Mouse (Mus musculus) neural tube, embryonic 13.5 days (tissue): ENCODE data around the gene Slc22a15. TPM values are rescaled to one million over a fixed set of nuclear protein-coding genes. Genes with fewer than 3 reads are reported as not detected.

Experiments used
- ATAC-seq: fragments of 200-750 bp; cut with Nextera tagmentation; 2 replicates; pipeline ENCODE4 v1.8.0; 2017; ENCODE audit warnings: low read depth, mild to moderate bottlenecking, moderate TSS enrichment, moderate library complexity
- H3K27ac ChIP-seq: fragments of 300-500 bp; sonication (generic); replicated peaks from 2 replicates; pipeline ENCODE4 v1.5.1; 2015; ENCODE audit warnings: moderate library complexity, mild to moderate bottlenecking, inconsistent platforms
- H3K27me3 ChIP-seq: fragments of 300-500 bp; sonication (generic); 2 replicates; pipeline ENCODE4 v1.6.1; 2015; ENCODE audit warnings: mild to moderate bottlenecking, inconsistent platforms
- H3K36me3 ChIP-seq: fragments of 300-500 bp; sonication (generic); 2 replicates; pipeline ENCODE4 v1.6.1; 2015; ENCODE audit warnings: mild to moderate bottlenecking, inconsistent platforms
- H3K4me1 ChIP-seq: fragments of 300-500 bp; sonication (generic); replicated peaks from 2 replicates; pipeline ENCODE4 v1.6.1; 2015; ENCODE audit warnings: inconsistent platforms
- H3K4me2 ChIP-seq: fragments of 300-500 bp; sonication (generic); 2 replicates; pipeline ENCODE4 v1.6.1; 2015; ENCODE audit warnings: inconsistent platforms, mild to moderate bottlenecking, moderate library complexity
- H3K4me3 ChIP-seq: fragments of 300-500 bp; sonication (generic); 2 replicates; pipeline ENCODE4 v1.5.1; 2015; ENCODE audit warnings: mild to moderate bottlenecking, inconsistent platforms
- H3K9ac ChIP-seq: fragments of 300-500 bp; sonication (generic); 2 replicates; pipeline ENCODE4 v1.6.1; 2015; ENCODE audit warnings: moderate library complexity, mild to moderate bottlenecking, inconsistent platforms
- H3K9me3 ChIP-seq: fragments of 300-500 bp; sonication (generic); 2 replicates; pipeline ENCODE4 v1.6.1; 2016; ENCODE audit warnings: inconsistent platforms
- WGBS: fragments of 180-500 bp; shearing (Covaris S2); methylation state at CpG from one replicate; pipeline ENCODE4 v1.1.7; 2015; 5-methylcytosine and 5-hydroxymethylcytosine counted together
- polyA plus RNA-seq: library from polyadenylated mRNA; unstranded; fragments of >200 nt; fragmentation: Nextera tagmentation; extraction: Ambion mirVana; gene quantifications from 2 replicates; pipeline ENCODE4 v1.2.1, GENCODE M21; 2015

Slc22a15 gene
- polyA plus RNA-seq, 1 experiment from 2014 or later = 8.8 TPM

- H3K27me3 ChIP-seq = no peaks in the 10 kb centered on the region
- no peak overlapping the region for H3K9ac ChIP-seq
- H3K9me3 ChIP-seq = no peaks in the 10 kb centered on the region
- WGBS = 86% methylated on average over 14 of the region's 14 CpGs
- ATAC-seq = no peak
- H3K4me2 ChIP-seq = no peak overlapping the region
- no peak overlapping the region for H3K4me3 ChIP-seq
- peaks cover 24% of the 10 kb centered on the region for H3K36me3 ChIP-seq
- peaks cover 45% of the 10 kb centered on the region for H3K4me1 ChIP-seq
- H3K27ac ChIP-seq = no peak overlapping the region
Measured at GRCm38 (mm10) chr3:101915048-101915801, 9.0 kb downstream of the Slc22a15 start.

- Histone ChIP-seq H3K27ac (no peak overlapping the region), H3K4me3 (no peak overlapping the region), H3K9ac (no peak overlapping the region), H3K27me3 (no peaks in the 10 kb centered on the region), H3K9me3 (no peaks in the 10 kb centered on the region), H3K4me1 (peaks cover 45% of the 10 kb centered on the region), H3K4me2 (no peak overlapping the region), H3K36me3 (peaks cover 24% of the 10 kb centered on the region)
- 89% methylated on average over 5 of the region's 5 CpGs for WGBS
- ATAC-seq = no peak
Measured at GRCm38 (mm10) chr3:101914266-101914665, 10.0 kb downstream of the Slc22a15 start.

- H3K36me3 ChIP-seq = peaks cover 34% of the 10 kb centered on the region
- no peaks in the 10 kb centered on the region for H3K27me3 ChIP-seq
- H3K9ac ChIP-seq = no peak overlapping the region
- peaks cover 28% of the 10 kb centered on the region for H3K4me1 ChIP-seq
- H3K27ac ChIP-seq = no peak overlapping the region
- H3K9me3 ChIP-seq = no peaks in the 10 kb centered on the region
- no peak overlapping the region for H3K4me2 ChIP-seq
- 80% methylated on average over 6 of the region's 6 CpGs for WGBS
- no peak overlapping the region for H3K4me3 ChIP-seq
- ATAC-seq = no peak
Measured at GRCm38 (mm10) chr3:101912041-101912440, 12.2 kb downstream of the Slc22a15 start.

GRCm38 (mm10) chr3:101907049-101907448, 17.2 kb downstream of the Slc22a15 start:
- ATAC-seq = no peak

GRCm38 (mm10) chr3:101904776-101905175, 19.5 kb downstream of the Slc22a15 start:
- Histone ChIP-seq H3K27ac (no peak overlapping the region), H3K4me3 (no peak overlapping the region), H3K9me3 (no peaks in the 10 kb centered on the region), H3K4me1 (peaks cover 26% of the 10 kb centered on the region), H3K27me3 (no peaks in the 10 kb centered on the region), H3K9ac (no peak overlapping the region), H3K4me2 (no peak overlapping the region), H3K36me3 (peaks cover 10% of the 10 kb centered on the region)
- no peak for ATAC-seq
- WGBS = 71% methylated on average over 7 of the region's 7 CpGs

More at GRCm38 (mm10) chr3:101907049-101907448, 17.2 kb downstream of the Slc22a15 start:
- no peak overlapping the region for H3K4me3 ChIP-seq
- 58% methylated on average over 2 of the region's 2 CpGs for WGBS
- peaks cover 10% of the 10 kb centered on the region for H3K36me3 ChIP-seq
- H3K27ac ChIP-seq = no peak overlapping the region
- H3K4me1 ChIP-seq = peaks cover 33% of the 10 kb centered on the region
- H3K9me3 ChIP-seq = no peaks in the 10 kb centered on the region
- H3K27me3 ChIP-seq = no peaks in the 10 kb centered on the region
- no peak overlapping the region for H3K4me2 ChIP-seq
- H3K9ac ChIP-seq = no peak overlapping the region

GRCm38 (mm10) chr3:101903091-101903490, 21.2 kb downstream of the Slc22a15 start:
- 67% methylated on average over 5 of the region's 5 CpGs for WGBS
- no peak for ATAC-seq
- no peaks in the 10 kb centered on the region for H3K9me3 ChIP-seq

GRCm38 (mm10) chr3:101902344-101902743, 21.9 kb downstream of the Slc22a15 start:
- no peaks in the 10 kb centered on the region for H3K27me3 ChIP-seq
- no peak overlapping the region for H3K4me2 ChIP-seq
- no peaks in the 10 kb centered on the region for H3K36me3 ChIP-seq
- H3K4me1 ChIP-seq = peaks cover 29% of the 10 kb centered on the region
- H3K9ac ChIP-seq = no peak overlapping the region
- ATAC-seq = no peak
- 75% methylated on average over 7 of the region's 7 CpGs for WGBS
- H3K9me3 ChIP-seq = no peaks in the 10 kb centered on the region
- no peak overlapping the region for H3K4me3 ChIP-seq
- H3K27ac ChIP-seq = no peak overlapping the region

More at GRCm38 (mm10) chr3:101903091-101903490, 21.2 kb downstream of the Slc22a15 start:
- Histone ChIP-seq H3K4me3 (no peak overlapping the region), H3K27me3 (no peaks in the 10 kb centered on the region), H3K9ac (no peak overlapping the region), H3K36me3 (no peaks in the 10 kb centered on the region), H3K4me1 (peaks cover 24% of the 10 kb centered on the region), H3K27ac (no peak overlapping the region), H3K4me2 (no peak overlapping the region)

- WGBS = 69% methylated on average over 15 of the region's 15 CpGs
- Histone ChIP-seq H3K36me3 (no peaks in the 10 kb centered on the region), H3K4me3 (no peak overlapping the region), H3K9ac (no peak overlapping the region), H3K27me3 (no peaks in the 10 kb centered on the region), H3K4me2 (no peak overlapping the region), H3K9me3 (no peaks in the 10 kb centered on the region), H3K27ac (peak overlapping the region; percentile 59), H3K4me1 (peaks cover 6% of the 10 kb centered on the region)
- no peak for ATAC-seq
Measured at GRCm38 (mm10) chr3:101897377-101897974, 26.8 kb downstream of the Slc22a15 start.

- no peaks in the 10 kb centered on the region for H3K36me3 ChIP-seq
- H3K27ac ChIP-seq = peak overlapping the region; percentile 59; the same call in 1 of the 2 replicates
- peak; percentile 72 for ATAC-seq
- H3K4me2 ChIP-seq = no peak overlapping the region
- 26% methylated on average over 9 of the region's 9 CpGs for WGBS
- H3K9ac ChIP-seq = no peak overlapping the region
- no peak overlapping the region for H3K4me3 ChIP-seq
- no peaks in the 10 kb centered on the region for H3K27me3 ChIP-seq
- H3K4me1 ChIP-seq = peaks cover 6% of the 10 kb centered on the region
- no peaks in the 10 kb centered on the region for H3K9me3 ChIP-seq
Measured at GRCm38 (mm10) chr3:101896893-101897292, 27.4 kb downstream of the Slc22a15 start.

GRCm38 (mm10) chr3:101895376-101895910, 28.8 kb downstream of the Slc22a15 start:
- H3K4me1 ChIP-seq = peaks cover 6% of the 10 kb centered on the region
- ATAC-seq = 0 out of 2 replicates have a peak, but pooled peaks have one; percentile 32
- H3K27ac ChIP-seq = no peak overlapping the region
- no peak overlapping the region for H3K4me2 ChIP-seq
- H3K27me3 ChIP-seq = no peaks in the 10 kb centered on the region
- H3K4me3 ChIP-seq = no peak overlapping the region
- no peak overlapping the region for H3K9ac ChIP-seq
- WGBS = 77% methylated on average over 7 of the region's 7 CpGs
- H3K36me3 ChIP-seq = no peaks in the 10 kb centered on the region
- H3K9me3 ChIP-seq = no peaks in the 10 kb centered on the region

GRCm38 (mm10) chr3:101885591-101885990, 38.7 kb downstream of the Slc22a15 start:
- no peak overlapping the region for H3K4me3 ChIP-seq
- H3K36me3 ChIP-seq = peaks cover 6% of the 10 kb centered on the region; the same call in 1 of the 2 replicates
- H3K27me3 ChIP-seq = no peaks in the 10 kb centered on the region
- WGBS = 19% methylated on average over 3 of the region's 3 CpGs
- no peak overlapping the region for H3K9ac ChIP-seq
- no peak overlapping the region for H3K4me2 ChIP-seq
- peak; percentile 51; the same call in 1 of the 2 replicates for ATAC-seq
- H3K27ac ChIP-seq = no peak overlapping the region
- H3K9me3 ChIP-seq = no peaks in the 10 kb centered on the region
- H3K4me1 ChIP-seq = peaks cover 16% of the 10 kb centered on the region

- H3K4me2 ChIP-seq = no peak overlapping the region
Measured at GRCm38 (mm10) chr3:101885041-101885440, 39.2 kb downstream of the Slc22a15 start.

More at GRCm38 (mm10) chr3:101885041-101885440, 39.2 kb downstream of the Slc22a15 start:
- H3K27me3 ChIP-seq = no peaks in the 10 kb centered on the region
- peaks cover 8% of the 10 kb centered on the region for H3K36me3 ChIP-seq
- H3K27ac ChIP-seq = peak overlapping the region; percentile 72; the same call in 1 of the 2 replicates
- H3K4me3 ChIP-seq = no peak overlapping the region
- no peak for ATAC-seq
- no peak overlapping the region for H3K9ac ChIP-seq
- H3K4me1 ChIP-seq = peaks cover 16% of the 10 kb centered on the region
- no peaks in the 10 kb centered on the region for H3K9me3 ChIP-seq
- WGBS = 33% methylated on average over 4 of the region's 4 CpGs
